Mouse (Mus musculus) hindbrain, embryonic 13.5 days (tissue): ENCODE measurements at regions not wholly inside any gene's neighbourhood (a gene's known extent, or its start where the extent isn't known, plus 50 kb on each side); places are given as distances from the start of the nearest gene placed in this dataset.
"Not testable (repeated sequence)": the region's sequence is repeated elsewhere in the genome, so short reads cannot be mapped to it uniquely, and the experiment has no call there.

ENCODE experiments used
- ATAC-seq: fragments of 200-750 bp; cut with Nextera tagmentation; 2 replicates; pipeline ENCODE4 v1.8.0; 2017; ENCODE audit warnings: moderate TSS enrichment; ENCODE audit not compliant: low FRiP score
- H3K27ac ChIP-seq: fragments of 300-500 bp; sonication (generic); 2 replicates; pipeline ENCODE4 v1.5.1; 2015; ENCODE audit warnings: inconsistent platforms, mild to moderate bottlenecking, moderate library complexity
- H3K27me3 ChIP-seq: fragments of 300-500 bp; sonication (generic); 2 replicates; pipeline ENCODE4 v1.6.1; 2015; ENCODE audit warnings: mild to moderate bottlenecking, inconsistent platforms
- H3K36me3 ChIP-seq: fragments of 300-500 bp; sonication (generic); 2 replicates; pipeline ENCODE4 v1.6.1; 2015; ENCODE audit warnings: mild to moderate bottlenecking, inconsistent platforms
- H3K4me1 ChIP-seq: fragments of 300-500 bp; sonication (generic); replicated peaks from 2 replicates; pipeline ENCODE4 v1.6.1; 2015; ENCODE audit warnings: inconsistent platforms
- H3K4me2 ChIP-seq: fragments of 300-500 bp; sonication (generic); 2 replicates; pipeline ENCODE4 v1.6.1; 2015; ENCODE audit warnings: inconsistent platforms, mild to moderate bottlenecking, moderate library complexity
- H3K4me3 ChIP-seq: fragments of 300-500 bp; sonication (generic); 2 replicates; pipeline ENCODE4 v1.5.1; 2015; ENCODE audit warnings: mild to moderate bottlenecking, inconsistent platforms
- H3K9ac ChIP-seq: fragments of 300-500 bp; sonication (generic); 2 replicates; pipeline ENCODE4 v1.6.1; 2015; ENCODE audit warnings: mild to moderate bottlenecking, inconsistent platforms
- H3K9me3 ChIP-seq: fragments of 300-500 bp; sonication (generic); 2 replicates; pipeline ENCODE4 v1.6.1; 2016; ENCODE audit warnings: inconsistent platforms
- WGBS: fragments of 180-500 bp; shearing (Covaris S2); methylation state at CpG from one replicate; pipeline ENCODE4 v1.1.7; 2015; 5-methylcytosine and 5-hydroxymethylcytosine counted together

- not testable (repeated sequence) for H3K4me2 ChIP-seq, H3K27ac ChIP-seq, H3K4me1 ChIP-seq, ATAC-seq, H3K9ac ChIP-seq, H3K9me3 ChIP-seq, H3K27me3 ChIP-seq, H3K4me3 ChIP-seq, H3K36me3 ChIP-seq
- WGBS, result 90% methylated on average over 3 of the region's 3 CpGs
These were observed 83.4 kb upstream of the Gm49339 start for GRCm38 (mm10) chr10:51397016-51397415.

DNA sequence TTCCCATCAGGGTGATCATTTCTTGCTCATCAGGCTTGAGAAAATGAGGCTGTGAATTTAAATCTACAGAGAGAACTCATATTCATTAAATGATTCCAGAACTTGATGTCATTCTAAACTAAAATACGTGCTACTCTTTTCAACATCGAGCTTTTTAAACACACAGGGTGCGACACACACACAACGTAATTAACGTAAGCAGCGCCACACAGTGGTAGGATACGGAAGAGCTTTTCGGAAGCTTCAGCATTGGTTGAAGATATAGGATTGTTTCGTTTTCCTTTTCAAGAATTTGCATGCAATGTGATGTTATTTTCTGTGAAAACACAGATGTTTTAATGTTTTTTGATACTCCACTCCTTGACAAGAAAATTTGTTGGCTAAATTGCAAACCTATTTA lies 75.3 kb upstream of the Gm49339 start:
- no peak overlapping the region for H3K27ac ChIP-seq
- no peaks in the 10 kb centered on the region for H3K4me1 ChIP-seq
- WGBS, result 6% methylated on average over 9 of the region's 9 CpGs
- H3K9ac ChIP-seq, result no peak overlapping the region
- ATAC-seq, result peak; percentile 75
- no peaks in the 10 kb centered on the region for H3K9me3 ChIP-seq
- H3K27me3 ChIP-seq, result no peaks in the 10 kb centered on the region
- no peak overlapping the region for H3K4me3 ChIP-seq
- H3K36me3 ChIP-seq, result no peaks in the 10 kb centered on the region
- no peak overlapping the region for H3K4me2 ChIP-seq

DNA sequence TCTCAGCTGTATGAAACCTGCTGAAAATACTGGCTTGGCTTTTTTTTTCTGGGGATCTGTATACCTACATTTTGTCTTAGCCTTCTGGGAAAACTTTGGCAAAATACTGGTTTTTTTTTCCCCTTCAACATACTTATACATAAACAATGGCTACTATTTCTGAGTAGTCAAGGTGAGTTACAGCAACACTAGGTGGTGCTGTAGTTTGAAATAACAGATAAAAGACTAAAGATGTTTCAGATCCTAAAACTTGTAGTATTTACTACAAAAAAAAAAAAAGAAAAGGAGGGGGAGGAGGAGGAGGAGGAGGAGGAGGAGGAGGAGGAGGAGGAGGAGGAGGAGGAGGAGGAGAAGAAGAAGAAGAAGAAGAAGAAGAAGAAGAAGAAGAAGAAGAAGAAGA lies 67.6 kb upstream of the Gm49339 start:
- Histone ChIP-seq H3K4me2 (no peak overlapping the region), H3K36me3 (no peaks in the 10 kb centered on the region), H3K4me3 (no peak overlapping the region), H3K4me1 (no peaks in the 10 kb centered on the region), H3K9ac (no peak overlapping the region), H3K27me3 (no peaks in the 10 kb centered on the region), H3K9me3 (no peaks in the 10 kb centered on the region), H3K27ac (no peak overlapping the region)
- ATAC-seq, result no peak

GRCm38 (mm10) chr10:51414512-51414911 lies 65.9 kb upstream of the Gm49339 start:
- no peaks in the 10 kb centered on the region for H3K27me3 ChIP-seq
- no peak overlapping the region for H3K4me3 ChIP-seq
- H3K36me3 ChIP-seq, result no peaks in the 10 kb centered on the region
- 94% methylated on average over 1 of the region's 1 CpGs for WGBS
- no peaks in the 10 kb centered on the region for H3K9me3 ChIP-seq
- no peaks in the 10 kb centered on the region for H3K4me1 ChIP-seq
- no peak for ATAC-seq
- H3K4me2 ChIP-seq, result no peak overlapping the region
- H3K27ac ChIP-seq, result no peak overlapping the region
- no peak overlapping the region for H3K9ac ChIP-seq

GRCm38 (mm10) chr10:51416723-51417122 lies 63.7 kb upstream of the Gm49339 start:
- H3K27ac ChIP-seq, result no peak overlapping the region
- H3K4me2 ChIP-seq, result no peak overlapping the region
- H3K36me3 ChIP-seq, result no peaks in the 10 kb centered on the region
- no peak for ATAC-seq
- no peaks in the 10 kb centered on the region for H3K27me3 ChIP-seq
- H3K9me3 ChIP-seq, result no peaks in the 10 kb centered on the region
- H3K4me3 ChIP-seq, result no peak overlapping the region
- H3K9ac ChIP-seq, result no peak overlapping the region
- no peaks in the 10 kb centered on the region for H3K4me1 ChIP-seq

DNA sequence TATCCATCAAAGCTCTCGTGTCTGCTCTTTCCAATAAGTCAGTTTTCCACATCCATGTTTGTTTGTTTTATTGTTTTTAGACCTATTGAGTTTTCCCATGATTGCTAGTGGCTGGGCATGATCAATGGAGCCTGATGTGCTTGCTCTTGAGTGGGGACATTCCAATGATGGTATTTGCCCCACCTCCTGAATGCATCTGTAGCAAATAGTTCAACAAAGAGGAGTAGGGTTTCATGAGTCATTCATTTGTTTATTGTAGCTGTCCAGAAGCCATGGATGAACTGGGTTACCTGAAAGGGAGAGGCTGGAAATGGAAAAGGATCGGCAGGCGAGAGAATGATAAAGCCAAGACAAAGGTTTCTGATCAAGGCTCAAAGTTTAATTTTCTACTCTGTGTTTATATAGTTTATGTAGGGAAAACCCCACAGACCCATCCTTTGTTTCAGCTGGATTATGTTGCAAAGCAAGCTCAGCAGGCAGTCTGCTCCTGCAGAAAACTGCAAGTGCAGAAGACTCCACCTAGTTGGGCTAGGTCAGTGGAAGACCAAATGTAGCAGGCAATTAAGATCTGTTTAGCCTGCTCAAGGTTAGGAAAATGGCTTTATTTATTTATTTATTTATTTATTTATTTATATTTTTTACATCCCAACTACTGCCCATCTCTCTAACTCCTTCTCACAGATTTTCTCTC lies 63.0 kb upstream of the Gm49339 start:
- Histone ChIP-seq H3K27ac (no peak overlapping the region), H3K4me1 (no peaks in the 10 kb centered on the region), H3K4me2 (no peak overlapping the region), H3K4me3 (no peak overlapping the region), H3K27me3 (no peaks in the 10 kb centered on the region), H3K9me3 (no peaks in the 10 kb centered on the region), H3K9ac (no peak overlapping the region), H3K36me3 (no peaks in the 10 kb centered on the region)
- no peak for ATAC-seq
- WGBS, result 73% methylated on average over 3 of the region's 3 CpGs

DNA sequence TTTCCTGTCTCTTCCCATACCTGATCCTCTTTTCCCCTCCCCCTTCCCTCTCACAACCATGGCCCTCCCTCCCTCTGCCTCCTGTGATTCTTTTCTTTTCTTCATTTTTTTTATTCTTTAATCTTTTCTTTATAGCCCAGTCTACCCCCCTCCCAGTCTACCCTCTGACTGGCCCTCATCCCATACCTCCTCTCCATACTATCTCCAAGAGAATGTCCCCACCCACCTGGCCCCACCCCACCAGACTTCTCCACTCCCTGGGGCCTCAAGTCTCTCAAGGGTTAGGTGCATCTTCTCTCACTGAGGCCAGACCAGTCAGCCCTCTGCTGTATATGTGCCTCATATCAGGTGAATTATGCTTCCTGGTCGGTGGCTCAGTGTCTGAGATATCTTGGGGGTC lies 61.9 kb upstream of the Gm49339 start:
- Histone ChIP-seq H3K4me3 (no peak overlapping the region), H3K9ac (no peak overlapping the region), H3K27ac (no peak overlapping the region), H3K9me3 (no peaks in the 10 kb centered on the region), H3K36me3 (no peaks in the 10 kb centered on the region), H3K4me1 (no peaks in the 10 kb centered on the region), H3K4me2 (no peak overlapping the region), H3K27me3 (no peaks in the 10 kb centered on the region)
- no peak for ATAC-seq
- 80% methylated on average over 1 of the region's 1 CpGs for WGBS

DNA sequence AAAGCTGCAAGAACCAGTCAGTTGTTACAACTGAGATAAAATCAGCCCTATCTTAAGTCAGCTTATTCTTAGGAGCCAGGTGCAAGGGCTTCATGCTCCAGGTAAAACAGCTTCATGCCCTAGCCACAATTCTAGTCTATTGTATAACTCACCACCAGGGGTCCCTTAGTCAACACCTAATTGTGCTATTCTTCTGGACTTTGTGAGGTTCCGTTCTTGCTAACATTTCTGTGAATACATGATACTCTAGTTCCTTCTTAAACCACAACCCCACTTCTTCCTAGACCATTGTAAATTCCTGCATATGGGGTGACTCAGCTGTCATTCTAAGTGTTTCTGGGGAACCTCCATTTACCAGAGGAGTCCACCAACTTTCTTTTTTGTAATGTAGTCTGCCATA lies 57.9 kb upstream of the Gm49339 start:
- H3K9ac ChIP-seq, result no peak overlapping the region
- H3K4me1 ChIP-seq, result no peaks in the 10 kb centered on the region
- ATAC-seq, result no peak
- no peak overlapping the region for H3K4me2 ChIP-seq
- no peak overlapping the region for H3K4me3 ChIP-seq
- no peaks in the 10 kb centered on the region for H3K9me3 ChIP-seq
- H3K36me3 ChIP-seq, result no peaks in the 10 kb centered on the region
- no peaks in the 10 kb centered on the region for H3K27me3 ChIP-seq
- 78% methylated on average over 1 of the region's 1 CpGs for WGBS
- H3K27ac ChIP-seq, result no peak overlapping the region
